Mouse (Mus musculus) liver, embryonic 11.5 days (tissue): ENCODE results near the gene Fam25c. TPM values are rescaled to one million over a fixed set of nuclear protein-coding genes. Genes with fewer than 3 reads are reported as not detected.

Source experiments
- ATAC-seq: fragments of 200-750 bp; cut with Nextera tagmentation; replicated peaks from 2 replicates; pipeline ENCODE4 v1.8.0; 2017; ENCODE audit warnings: moderate number of reproducible peaks, mild to moderate bottlenecking, moderate TSS enrichment, moderate library complexity; ENCODE audit not compliant: low FRiP score
- DNase-seq: peaks from one replicate; pipeline ENCODE4 v3.0.0-alpha.2; 2017; ENCODE audit warnings: low spot score
- H3K27ac ChIP-seq: fragments of 300-500 bp; sonication (generic); 2 replicates; pipeline ENCODE4 v1.5.1; 2014; ENCODE audit warnings: mild to moderate bottlenecking, low read depth, low read length, control low read depth
- H3K27me3 ChIP-seq: fragments of 300-500 bp; sonication (generic); replicated peaks from 2 replicates; pipeline ENCODE4 v1.6.1; 2014; ENCODE audit warnings: low read length, mixed read lengths; ENCODE audit not compliant: control insufficient read depth, insufficient read depth
- H3K36me3 ChIP-seq: fragments of 300-500 bp; sonication (generic); 2 replicates; pipeline ENCODE4 v1.6.1; 2014; ENCODE audit warnings: mild to moderate bottlenecking, low read length, moderate library complexity, mixed read lengths; ENCODE audit not compliant: control insufficient read depth, insufficient read depth
- H3K4me1 ChIP-seq: fragments of 300-500 bp; sonication (generic); replicated peaks from 2 replicates; pipeline ENCODE4 v1.6.1; 2014; ENCODE audit warnings: low read length, mixed read lengths; ENCODE audit not compliant: control insufficient read depth, insufficient read depth
- H3K4me2 ChIP-seq: fragments of 300-500 bp; sonication (generic); 2 replicates; pipeline ENCODE4 v1.6.1; 2014; ENCODE audit warnings: mild to moderate bottlenecking, control low read depth, moderate library complexity
- H3K4me3 ChIP-seq: fragments of 300-500 bp; sonication (generic); 2 replicates; pipeline ENCODE4 v1.5.1; 2014; ENCODE audit warnings: low read depth, low read length, control low read depth
- H3K9ac ChIP-seq: fragments of 300-500 bp; sonication (generic); 2 replicates; pipeline ENCODE4 v1.6.1; 2014; ENCODE audit warnings: low read depth, low read length, control low read depth
- H3K9me3 ChIP-seq: fragments of 300-500 bp; sonication (generic); 2 replicates; pipeline ENCODE4 v1.6.1; 2016; ENCODE audit warnings: low read length, inconsistent platforms, mixed read lengths; ENCODE audit not compliant: control insufficient read depth
- WGBS: fragments of 180-500 bp; shearing (Covaris S2); extraction: QIAGEN DNeasy Blood & Tissue Kit; methylation state at CpG from one replicate; pipeline ENCODE4 v1.1.7; 2014; 5-methylcytosine and 5-hydroxymethylcytosine counted together
- polyA plus RNA-seq: library from polyadenylated mRNA; unstranded; fragments of >200 nt; fragmentation: Nextera tagmentation; extraction: Ambion mirVana; gene quantifications from 2 replicates; pipeline ENCODE4 v1.2.1, GENCODE M21; 2014

Gene Fam25c
- polyA plus RNA-seq, 1 experiment from 2014 or later: 0.66 TPM

DNA sequence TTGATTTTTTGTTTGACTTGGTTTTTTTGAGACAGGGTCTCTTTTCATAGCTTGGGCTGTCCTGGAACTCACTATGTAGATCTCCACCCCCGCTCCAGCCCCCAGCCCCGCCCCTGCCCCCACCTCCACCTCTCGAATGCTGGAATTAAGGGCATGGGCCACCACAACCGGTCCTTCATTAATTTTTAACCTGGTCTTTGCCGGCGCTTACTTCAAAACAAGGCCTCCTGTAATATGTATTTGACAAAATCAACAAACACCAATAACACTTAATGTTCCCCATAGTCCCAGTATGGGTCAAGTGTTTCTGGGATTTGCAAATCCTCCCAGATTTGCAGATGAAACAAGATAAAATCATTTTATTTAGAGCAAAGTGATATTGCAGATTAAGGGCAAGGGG is 5.0 kb upstream of the Fam25c start:
- H3K36me3 ChIP-seq: no peaks in the 10 kb centered on the region
- ATAC-seq (no peak), DNase-seq (no peak)
- no peaks in the 10 kb centered on the region for H3K9me3 ChIP-seq
- H3K9ac ChIP-seq: no peak overlapping the region
- 0 out of 2 replicates have a peak, but pooled peaks cover 2% of the 10 kb centered on the region for H3K27me3 ChIP-seq
- WGBS: 54% methylated on average over 6 of the region's 6 CpGs
- H3K4me3 ChIP-seq: no peak overlapping the region
- H3K4me2 ChIP-seq: no peak overlapping the region
- H3K4me1 ChIP-seq: peaks cover 3% of the 10 kb centered on the region
- H3K27ac ChIP-seq: no peak overlapping the region

GRCm38 (mm10) chr14:34359676-34360244 is 4.5 kb upstream of the Fam25c start:
- ATAC-seq: no peak
- Histone ChIP-seq H3K27ac (no peak overlapping the region), H3K36me3 (no peaks in the 10 kb centered on the region), H3K9me3 (no peaks in the 10 kb centered on the region), H3K4me1 (peaks cover 8% of the 10 kb centered on the region), H3K27me3 (0 out of 2 replicates have a peak, but pooled peaks cover 2% of the 10 kb centered on the region), H3K4me2 (no peak overlapping the region), H3K4me3 (no peak overlapping the region), H3K9ac (no peak overlapping the region)
- no peak for DNase-seq
- WGBS: 48% methylated on average over 5 of the region's 5 CpGs

DNA sequence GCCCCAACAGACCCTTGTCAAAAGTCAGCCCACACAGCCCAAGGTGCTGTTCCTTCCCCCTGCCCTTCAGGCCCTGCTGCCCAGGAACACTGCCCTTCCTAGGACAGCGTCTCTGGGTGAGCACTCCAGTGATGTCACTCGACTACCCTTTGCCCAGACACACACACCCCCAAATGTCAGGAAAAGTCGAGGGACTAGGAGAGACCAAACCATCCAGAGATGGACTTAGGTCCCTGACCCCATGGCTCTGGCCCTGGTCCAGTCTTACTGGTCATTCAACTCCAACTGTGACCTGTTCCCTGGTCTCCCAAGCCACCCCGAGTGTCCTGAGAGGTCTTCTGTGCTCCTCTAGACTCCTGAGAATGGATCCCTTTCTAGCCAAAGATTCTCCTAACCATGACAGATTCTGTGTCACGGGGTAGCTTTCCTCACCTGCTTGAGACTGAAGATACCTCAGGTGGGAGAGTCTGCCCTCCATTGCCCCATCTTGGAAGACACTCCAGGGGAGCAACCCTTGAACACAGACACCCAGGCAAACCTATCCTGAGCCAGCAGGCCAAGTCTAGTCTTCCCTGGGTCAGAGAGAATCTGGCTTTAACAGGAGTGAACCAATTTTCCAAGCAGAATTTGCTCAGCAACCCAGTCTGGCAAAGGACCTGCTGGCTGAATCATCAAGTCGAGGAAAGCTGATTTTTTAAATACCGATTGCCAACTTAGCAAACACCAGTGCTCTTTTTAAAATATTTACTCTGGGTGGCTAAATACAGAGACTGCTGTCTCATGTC is 2.6 kb upstream of the Fam25c start:
- no peak for ATAC-seq
- no peak for DNase-seq
- no peak overlapping the region for H3K4me2 ChIP-seq
- peaks cover 9% of the 10 kb centered on the region for H3K4me1 ChIP-seq
- no peaks in the 10 kb centered on the region for H3K27me3 ChIP-seq
- no peaks in the 10 kb centered on the region for H3K36me3 ChIP-seq
- no peak overlapping the region for H3K4me3 ChIP-seq
- H3K9me3 ChIP-seq: no peaks in the 10 kb centered on the region
- H3K9ac ChIP-seq: no peak overlapping the region
- 68% methylated on average over 7 of the region's 7 CpGs for WGBS
- no peak overlapping the region for H3K27ac ChIP-seq

DNA sequence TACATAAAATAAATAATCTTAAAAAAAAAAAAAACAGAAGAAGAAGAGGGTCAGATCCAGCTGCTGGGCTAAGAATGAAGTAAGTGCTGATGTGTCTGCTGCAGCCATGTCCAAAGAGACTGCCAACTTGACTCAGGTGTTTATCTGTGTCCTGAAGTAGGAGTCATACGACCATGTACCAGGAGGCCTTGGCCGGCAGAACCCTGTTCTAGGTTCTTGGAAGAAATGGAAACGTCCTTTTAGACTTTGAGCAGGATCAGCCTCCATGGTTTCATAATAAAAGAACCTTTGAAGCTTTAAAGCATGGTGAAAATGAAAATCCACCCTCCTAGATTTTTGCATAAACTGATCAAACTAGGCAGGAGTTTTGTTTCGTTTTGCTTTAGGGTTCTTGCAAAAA is 777 bp downstream of the Fam25c start:
- Histone ChIP-seq H3K4me3 (no peak overlapping the region), H3K9me3 (no peaks in the 10 kb centered on the region), H3K36me3 (no peaks in the 10 kb centered on the region), H3K9ac (no peak overlapping the region), H3K27me3 (no peaks in the 10 kb centered on the region), H3K27ac (no peak overlapping the region), H3K4me2 (no peak overlapping the region), H3K4me1 (peaks cover 6% of the 10 kb centered on the region)
- no peak for ATAC-seq
- WGBS: 72% methylated on average over 4 of the region's 4 CpGs
- no peak for DNase-seq

GRCm38 (mm10) chr14:34353326-34353725 is 1.9 kb downstream of the Fam25c start:
- H3K4me2 ChIP-seq: no peak overlapping the region
- WGBS: 82% methylated on average over 3 of the region's 3 CpGs

GRCm38 (mm10) chr14:34352523-34352922 is 2.7 kb downstream of the Fam25c start:
- no peak for DNase-seq
- WGBS: 59% methylated on average over 6 of the region's 6 CpGs

More at GRCm38 (mm10) chr14:34353326-34353725, 1.9 kb downstream of the Fam25c start:
- Histone ChIP-seq H3K27me3 (no peaks in the 10 kb centered on the region), H3K4me3 (no peak overlapping the region), H3K9me3 (no peaks in the 10 kb centered on the region), H3K36me3 (no peaks in the 10 kb centered on the region), H3K9ac (no peak overlapping the region), H3K4me1 (peaks cover 6% of the 10 kb centered on the region), H3K27ac (no peak overlapping the region)
- ATAC-seq: no peak
- DNase-seq: no peak

GRCm38 (mm10) chr14:34351660-34352059 is 3.6 kb downstream of the Fam25c start:
- ATAC-seq: no peak
- no peak overlapping the region for H3K27ac ChIP-seq

More at GRCm38 (mm10) chr14:34352523-34352922, 2.7 kb downstream of the Fam25c start:
- H3K9me3 ChIP-seq: no peaks in the 10 kb centered on the region
- peaks cover 6% of the 10 kb centered on the region for H3K4me1 ChIP-seq
- no peak overlapping the region for H3K27ac ChIP-seq
- no peak overlapping the region for H3K4me3 ChIP-seq
- no peaks in the 10 kb centered on the region for H3K36me3 ChIP-seq
- no peak overlapping the region for H3K4me2 ChIP-seq
- H3K27me3 ChIP-seq: no peaks in the 10 kb centered on the region
- H3K9ac ChIP-seq: no peak overlapping the region
- ATAC-seq: no peak

GRCm38 (mm10) chr14:34349007-34349406 is 6.2 kb downstream of the Fam25c start:
- H3K27ac ChIP-seq: no peak overlapping the region
- DNase-seq: no peak

More at GRCm38 (mm10) chr14:34351660-34352059, 3.6 kb downstream of the Fam25c start:
- no peaks in the 10 kb centered on the region for H3K27me3 ChIP-seq
- H3K9ac ChIP-seq: no peak overlapping the region
- H3K36me3 ChIP-seq: no peaks in the 10 kb centered on the region
- no peaks in the 10 kb centered on the region for H3K9me3 ChIP-seq
- 76% methylated on average over 3 of the region's 3 CpGs for WGBS
- peaks cover 6% of the 10 kb centered on the region for H3K4me1 ChIP-seq
- no peak overlapping the region for H3K4me3 ChIP-seq
- no peak overlapping the region for H3K4me2 ChIP-seq
- no peak for DNase-seq

More at GRCm38 (mm10) chr14:34349007-34349406, 6.2 kb downstream of the Fam25c start:
- ATAC-seq: no peak; the same call in 1 of the 2 replicates
- Histone ChIP-seq H3K4me3 (no peak overlapping the region), H3K36me3 (0 out of 2 replicates have a peak, but pooled peaks cover 3% of the 10 kb centered on the region), H3K27me3 (no peaks in the 10 kb centered on the region), H3K9me3 (no peaks in the 10 kb centered on the region), H3K9ac (no peak overlapping the region), H3K4me1 (no peaks in the 10 kb centered on the region), H3K4me2 (no peak overlapping the region)
- 77% methylated on average over 8 of the region's 8 CpGs for WGBS
